Mouse (Mus musculus) thymus, adult 2 months (tissue): ENCODE measurements around the gene Olfr1411.

Experiments
- CTCF ChIP-seq: fragments of 200-500 bp; IDR thresholded peaks from 2 replicates; pipeline ENCODE4 v1.5.1; 2012; ENCODE audit warnings: mild to moderate bottlenecking, control low read depth, low read length, moderate library complexity, borderline replicate concordance; ENCODE audit not compliant: control insufficient read depth, poor library complexity, insufficient read depth; ENCODE audit errors: extremely low read depth
- POLR2A ChIP-seq: fragments of 200-500 bp; IDR thresholded peaks from 2 replicates; pipeline ENCODE4 v1.6.1; 2012; ENCODE audit warnings: mild to moderate bottlenecking, low read length, control low read depth, moderate library complexity; ENCODE audit not compliant: control insufficient read depth, poor library complexity, insufficient read depth; ENCODE audit errors: extremely low read depth

- no peak for TF ChIP-seq POLR2A
- TF ChIP-seq CTCF = no peak
Measured at GRCm38 (mm10) chr1:92643691-92644090, 49.5 kb downstream of the Olfr1411 start.
